Mouse (Mus musculus) thymus, adult 2 months (tissue): ENCODE measurements around the gene Glb1l. TPM values are rescaled to one million over a fixed set of nuclear protein-coding genes. Genes with fewer than 3 reads are reported as not detected.

ENCODE experiments used
- DNase-seq: peaks from one replicate; pipeline ENCODE4 v3.0.0; 2021
- H3K27ac ChIP-seq: fragments of 200-500 bp; 2 replicates; pipeline ENCODE4 v1.5.1; 2012; ENCODE audit warnings: low read length, control low read depth; ENCODE audit not compliant: control insufficient read depth, insufficient read depth
- H3K27me3 ChIP-seq: fragments of 200-500 bp; 2 replicates; pipeline ENCODE4 v1.6.1; 2012; ENCODE audit warnings: mild to moderate bottlenecking, low read length, moderate library complexity, mixed read lengths; ENCODE audit not compliant: control insufficient read depth, insufficient read depth
- H3K36me3 ChIP-seq: fragments of 200-500 bp; 2 replicates; pipeline ENCODE4 v1.6.1; 2012; ENCODE audit warnings: mild to moderate bottlenecking, low read length, moderate library complexity; ENCODE audit not compliant: control insufficient read depth, insufficient read depth
- H3K4me1 ChIP-seq: fragments of 200-500 bp; replicated peaks from 2 replicates; pipeline ENCODE4 v1.6.1; 2012; ENCODE audit warnings: low read length; ENCODE audit not compliant: control insufficient read depth, insufficient read depth
- H3K4me3 ChIP-seq: fragments of 200-500 bp; 2 replicates; pipeline ENCODE4 v1.5.1; 2012; ENCODE audit warnings: mild to moderate bottlenecking, low read length, control low read depth, moderate library complexity; ENCODE audit not compliant: control insufficient read depth, insufficient read depth
- CTCF ChIP-seq: fragments of 200-500 bp; IDR thresholded peaks from 2 replicates; pipeline ENCODE4 v1.5.1; 2012; ENCODE audit warnings: mild to moderate bottlenecking, control low read depth, low read length, moderate library complexity, borderline replicate concordance; ENCODE audit not compliant: control insufficient read depth, poor library complexity, insufficient read depth; ENCODE audit errors: extremely low read depth
- POLR2A ChIP-seq: fragments of 200-500 bp; IDR thresholded peaks from 2 replicates; pipeline ENCODE4 v1.6.1; 2012; ENCODE audit warnings: mild to moderate bottlenecking, low read length, control low read depth, moderate library complexity; ENCODE audit not compliant: control insufficient read depth, poor library complexity, insufficient read depth; ENCODE audit errors: extremely low read depth
- WGBS: fragments of 180-500 bp; shearing (Covaris S2); methylation state at CpG from one replicate; pipeline ENCODE4 v1.1.7; 2018; 5-methylcytosine and 5-hydroxymethylcytosine counted together
- polyA plus RNA-seq: library from polyadenylated mRNA; depleted of rRNA; stranded (reverse); fragments of >200 nt; gene quantifications from 2 replicates; pipeline ENCODE4 v1.2.3, GENCODE M21; 2012

Glb1l gene
- polyA plus RNA-seq, 1 experiment: 14.4 TPM

- no peak for DNase-seq
- Histone ChIP-seq H3K27ac (no peak overlapping the region), H3K4me1 (peaks cover 65% of the 10 kb centered on the region), H3K4me3 (no peak overlapping the region), H3K36me3 (peaks cover 15% of the 10 kb centered on the region), H3K27me3 (no peaks in the 10 kb centered on the region)
- TF ChIP-seq CTCF (no peak), POLR2A (no peak)
- 91% methylated on average over 9 of the region's 9 CpGs for WGBS
These were observed 5.2 kb upstream of the Glb1l start for GRCm38 (mm10) chr1:75215785-75216184.

- DNase-seq: no peak
- TF ChIP-seq CTCF: no peak
- no peak for TF ChIP-seq POLR2A
- Histone ChIP-seq H3K4me3 (no peak overlapping the region), H3K27ac (no peak overlapping the region), H3K4me1 (peaks cover 67% of the 10 kb centered on the region), H3K36me3 (peaks cover 15% of the 10 kb centered on the region), H3K27me3 (no peaks in the 10 kb centered on the region)
- WGBS: 46% methylated on average over 5 of the region's 5 CpGs
These were observed 4.3 kb upstream of the Glb1l start for GRCm38 (mm10) chr1:75214886-75215285.

GRCm38 (mm10) chr1:75214442-75214841, 3.8 kb upstream of the Glb1l start:
- H3K27ac ChIP-seq: no peak overlapping the region
- H3K27me3 ChIP-seq: no peaks in the 10 kb centered on the region
- DNase-seq: no peak
- peaks cover 64% of the 10 kb centered on the region for H3K4me1 ChIP-seq
- no peak overlapping the region for H3K4me3 ChIP-seq
- peaks cover 15% of the 10 kb centered on the region for H3K36me3 ChIP-seq
- 69% methylated on average over 2 of the region's 2 CpGs for WGBS
- no peak for TF ChIP-seq CTCF
- TF ChIP-seq POLR2A: no peak

- H3K36me3 ChIP-seq: peaks cover 15% of the 10 kb centered on the region
- no peak for DNase-seq
- WGBS: 7% methylated on average over 7 of the region's 7 CpGs
- H3K27ac ChIP-seq: peak overlapping the region; percentile 13; the same call in 1 of the 2 replicates
- TF ChIP-seq CTCF: no peak
- no peak for TF ChIP-seq POLR2A
- H3K4me1 ChIP-seq: peaks cover 73% of the 10 kb centered on the region
- H3K4me3 ChIP-seq: no peak overlapping the region
- no peaks in the 10 kb centered on the region for H3K27me3 ChIP-seq
These were observed 2.5 kb upstream of the Glb1l start for GRCm38 (mm10) chr1:75213096-75213495.

GRCm38 (mm10) chr1:75212542-75212941, 1.9 kb upstream of the Glb1l start:
- WGBS: 86% methylated on average over 4 of the region's 4 CpGs
- H3K36me3 ChIP-seq: peaks cover 15% of the 10 kb centered on the region
- no peaks in the 10 kb centered on the region for H3K27me3 ChIP-seq
- peaks cover 68% of the 10 kb centered on the region for H3K4me1 ChIP-seq
- no peak for DNase-seq
- no peak overlapping the region for H3K27ac ChIP-seq
- TF ChIP-seq CTCF: no peak
- TF ChIP-seq POLR2A: no peak
- H3K4me3 ChIP-seq: no peak overlapping the region

GRCm38 (mm10) chr1:75211141-75211708, 612 bp upstream of the Glb1l start:
- Histone ChIP-seq H3K36me3 (peaks cover 15% of the 10 kb centered on the region), H3K4me1 (peaks cover 55% of the 10 kb centered on the region)
- no peak for DNase-seq

More at GRCm38 (mm10) chr1:75211141-75211708, 612 bp upstream of the Glb1l start:
- 8% methylated on average over 17 of the region's 17 CpGs for WGBS
- Histone ChIP-seq H3K27me3 (no peaks in the 10 kb centered on the region), H3K27ac (no peak overlapping the region), H3K4me3 (peak overlapping the region; percentile 58)
- TF ChIP-seq CTCF (no peak), POLR2A (no peak)
